Mouse (Mus musculus): Measurements from ENCODE around the gene 9130213A22Rik. TPM values are rescaled to one million over a fixed set of nuclear protein-coding genes. Genes with fewer than 3 reads are reported as not detected.
A peak's percentile ranks its signal among the peaks of the same experiment; 100 is the strongest.

The 9130213A22Rik gene
- polyA plus RNA-seq, 1 experiment, result 0.88 TPM

GRCm38 (mm10) chr11:69081613-69082012 lies 40.8 kb downstream of the 9130213A22Rik start:
- no peak overlapping the region for H3K27ac ChIP-seq (ENCODE audit: insufficient read depth, low read length)

GRCm38 (mm10) chr11:69080855-69081222 lies 41.5 kb downstream of the 9130213A22Rik start:
- Histone ChIP-seq H3K27ac (ENCODE audit: insufficient read depth, low read length) (no peak overlapping the region), H3K4me3 (ENCODE audit: insufficient read depth, low read length) (no peak overlapping the region), H3K4me1 (ENCODE audit: control insufficient read depth, insufficient read depth, low read length) (0 out of 2 replicates have a peak, but pooled peaks cover 2% of the 10 kb centered on the region)
- TF ChIP-seq POLR2A (IDR thresholded peaks at IDR 0.05; ENCODE audit: low read depth, low read length), result no peak
- TF ChIP-seq CTCF (IDR thresholded peaks at IDR 0.05; ENCODE audit: borderline replicate concordance, insufficient read depth, low read length), result no peak

More at GRCm38 (mm10) chr11:69081613-69082012, 40.8 kb downstream of the 9130213A22Rik start:
- TF ChIP-seq POLR2A (IDR thresholded peaks at IDR 0.05; ENCODE audit: low read depth, low read length), result no peak
- no peak for TF ChIP-seq CTCF (IDR thresholded peaks at IDR 0.05; ENCODE audit: borderline replicate concordance, insufficient read depth, low read length)
- H3K4me1 ChIP-seq (ENCODE audit: control insufficient read depth, insufficient read depth, low read length), result 0 out of 2 replicates have a peak, but pooled peaks cover under 1% of the 10 kb centered on the region
- H3K4me3 ChIP-seq (ENCODE audit: insufficient read depth, low read length), result no peak overlapping the region

GRCm38 (mm10) chr11:69080102-69080854 lies 42.1 kb downstream of the 9130213A22Rik start:
- H3K27ac ChIP-seq (ENCODE audit: insufficient read depth, low read length), result no peak overlapping the region
- TF ChIP-seq POLR2A (IDR thresholded peaks at IDR 0.05; ENCODE audit: low read depth, low read length) (no peak), CTCF (IDR thresholded peaks at IDR 0.05; ENCODE audit: borderline replicate concordance, insufficient read depth, low read length) (no peak)
- H3K4me3 ChIP-seq (ENCODE audit: insufficient read depth, low read length), result no peak overlapping the region
- H3K4me1 ChIP-seq (ENCODE audit: control insufficient read depth, insufficient read depth, low read length), result 0 out of 2 replicates have a peak, but pooled peaks cover 2% of the 10 kb centered on the region

- Histone ChIP-seq H3K4me3 (ENCODE audit: insufficient read depth, low read length) (no peak overlapping the region), H3K4me1 (ENCODE audit: control insufficient read depth, insufficient read depth, low read length) (0 out of 2 replicates have a peak, but pooled peaks cover 2% of the 10 kb centered on the region), H3K27ac (ENCODE audit: insufficient read depth, low read length) (no peak overlapping the region)
- TF ChIP-seq CTCF (IDR thresholded peaks at IDR 0.05; ENCODE audit: borderline replicate concordance, insufficient read depth, low read length) (no peak), POLR2A (IDR thresholded peaks at IDR 0.05; ENCODE audit: low read depth, low read length) (peak; percentile 28; the same call in 1 of the 2 replicates)
These were observed 43.5 kb downstream of the 9130213A22Rik start for GRCm38 (mm10) chr11:69078805-69079438.

- H3K4me1 ChIP-seq (ENCODE audit: control insufficient read depth, insufficient read depth, low read length), result 0 out of 2 replicates have a peak, but pooled peaks cover 2% of the 10 kb centered on the region
- no peak overlapping the region for H3K4me3 ChIP-seq (ENCODE audit: insufficient read depth, low read length)
- TF ChIP-seq POLR2A (IDR thresholded peaks at IDR 0.05; ENCODE audit: low read depth, low read length), result no peak
- TF ChIP-seq CTCF (IDR thresholded peaks at IDR 0.05; ENCODE audit: borderline replicate concordance, insufficient read depth, low read length), result no peak
- H3K27ac ChIP-seq (ENCODE audit: insufficient read depth, low read length), result peak overlapping the region; percentile 9; the same call in 1 of the 2 replicates
These were observed 44.3 kb downstream of the 9130213A22Rik start for GRCm38 (mm10) chr11:69078041-69078440.

GRCm38 (mm10) chr11:69077316-69077715 lies 45.1 kb downstream of the 9130213A22Rik start:
- TF ChIP-seq POLR2A (IDR thresholded peaks at IDR 0.05; ENCODE audit: low read depth, low read length), result no peak
- no peak for TF ChIP-seq CTCF (IDR thresholded peaks at IDR 0.05; ENCODE audit: borderline replicate concordance, insufficient read depth, low read length)
- no peak overlapping the region for H3K4me3 ChIP-seq (ENCODE audit: insufficient read depth, low read length)
- H3K4me1 ChIP-seq (ENCODE audit: control insufficient read depth, insufficient read depth, low read length), result 0 out of 2 replicates have a peak, but pooled peaks cover 2% of the 10 kb centered on the region
- H3K27ac ChIP-seq (ENCODE audit: insufficient read depth, low read length), result no peak overlapping the region

GRCm38 (mm10) chr11:69076572-69076971 lies 45.8 kb downstream of the 9130213A22Rik start:
- TF ChIP-seq POLR2A (IDR thresholded peaks at IDR 0.05; ENCODE audit: low read depth, low read length) (no peak), CTCF (IDR thresholded peaks at IDR 0.05; ENCODE audit: borderline replicate concordance, insufficient read depth, low read length) (no peak)
- no peak overlapping the region for H3K27ac ChIP-seq (ENCODE audit: insufficient read depth, low read length)
- 0 out of 2 replicates have a peak, but pooled peaks cover 2% of the 10 kb centered on the region for H3K4me1 ChIP-seq (ENCODE audit: control insufficient read depth, insufficient read depth, low read length)
- H3K4me3 ChIP-seq (ENCODE audit: insufficient read depth, low read length), result no peak overlapping the region

- TF ChIP-seq CTCF (IDR thresholded peaks at IDR 0.05; ENCODE audit: borderline replicate concordance, insufficient read depth, low read length) (no peak), POLR2A (IDR thresholded peaks at IDR 0.05; ENCODE audit: low read depth, low read length) (no peak)
- 0 out of 2 replicates have a peak, but pooled peaks cover 2% of the 10 kb centered on the region for H3K4me1 ChIP-seq (ENCODE audit: control insufficient read depth, insufficient read depth, low read length)
- no peak overlapping the region for H3K4me3 ChIP-seq (ENCODE audit: insufficient read depth, low read length)
- no peak overlapping the region for H3K27ac ChIP-seq (ENCODE audit: insufficient read depth, low read length)
These were observed 46.5 kb downstream of the 9130213A22Rik start for GRCm38 (mm10) chr11:69075764-69076479.

- TF ChIP-seq POLR2A (IDR thresholded peaks at IDR 0.05; ENCODE audit: low read depth, low read length), result no peak
- no peak for TF ChIP-seq CTCF (IDR thresholded peaks at IDR 0.05; ENCODE audit: borderline replicate concordance, insufficient read depth, low read length)
- no peak overlapping the region for H3K27ac ChIP-seq (ENCODE audit: insufficient read depth, low read length)
- H3K4me1 ChIP-seq (ENCODE audit: control insufficient read depth, insufficient read depth, low read length), result 0 out of 2 replicates have a peak, but pooled peaks cover 2% of the 10 kb centered on the region
- H3K4me3 ChIP-seq (ENCODE audit: insufficient read depth, low read length), result no peak overlapping the region
These were observed 47.7 kb downstream of the 9130213A22Rik start for GRCm38 (mm10) chr11:69074776-69075069.

Measured in embryonic fibroblast, embryonic 13.5 days (primary cell).